Mouse (Mus musculus) bone marrow, adult 2 months (tissue): ENCODE data around the gene Gsk3a. TPM values are rescaled to one million over a fixed set of nuclear protein-coding genes. Genes with fewer than 3 reads are reported as not detected.

Experiments
- H3K27ac ChIP-seq: fragments of 200-500 bp; 2 replicates; pipeline ENCODE4 v1.5.1; 2012; ENCODE audit warnings: low read depth, mild to moderate bottlenecking, control low read depth, inconsistent platforms, low read length; ENCODE audit not compliant: control insufficient read depth, poor library complexity, insufficient read depth
- H3K4me1 ChIP-seq: fragments of 200-500 bp; 2 replicates; pipeline ENCODE4 v1.6.1; 2011; ENCODE audit warnings: low read length; ENCODE audit not compliant: control insufficient read depth, insufficient read depth
- H3K4me3 ChIP-seq: fragments of 200-500 bp; replicated peaks from 2 replicates; pipeline ENCODE3; 2011; ENCODE audit warnings: mild to moderate bottlenecking, low read depth, low read length, control low read depth; ENCODE audit not compliant: control insufficient read depth
- CTCF ChIP-seq: fragments of 200-500 bp; IDR thresholded peaks from 2 replicates; pipeline ENCODE4 v1.5.1; 2011; ENCODE audit warnings: low read length, control low read depth; ENCODE audit not compliant: control insufficient read depth, insufficient read depth
- POLR2A ChIP-seq: fragments of 200-500 bp; IDR thresholded peaks from 2 replicates; pipeline ENCODE4 v1.6.1; 2011; ENCODE audit warnings: low read depth, mild to moderate bottlenecking, control low read depth, low read length, borderline replicate concordance; ENCODE audit not compliant: control insufficient read depth
- WGBS: fragments of 180-500 bp; shearing (Covaris S2); methylation state at CpG from one replicate; pipeline ENCODE4 v1.1.7; 2018; 5-methylcytosine and 5-hydroxymethylcytosine counted together
- polyA plus RNA-seq: library from polyadenylated mRNA; stranded (reverse); fragments of >200 nt; gene quantifications from 2 replicates; pipeline ENCODE4 v1.2.4, GENCODE M21; 2011; ENCODE audit warnings: low replicate concordance; ENCODE audit not compliant: missing spikeins, insufficient read depth, insufficient read length

Gsk3a gene
- polyA plus RNA-seq, 1 experiment = 56.8 TPM

DNA sequence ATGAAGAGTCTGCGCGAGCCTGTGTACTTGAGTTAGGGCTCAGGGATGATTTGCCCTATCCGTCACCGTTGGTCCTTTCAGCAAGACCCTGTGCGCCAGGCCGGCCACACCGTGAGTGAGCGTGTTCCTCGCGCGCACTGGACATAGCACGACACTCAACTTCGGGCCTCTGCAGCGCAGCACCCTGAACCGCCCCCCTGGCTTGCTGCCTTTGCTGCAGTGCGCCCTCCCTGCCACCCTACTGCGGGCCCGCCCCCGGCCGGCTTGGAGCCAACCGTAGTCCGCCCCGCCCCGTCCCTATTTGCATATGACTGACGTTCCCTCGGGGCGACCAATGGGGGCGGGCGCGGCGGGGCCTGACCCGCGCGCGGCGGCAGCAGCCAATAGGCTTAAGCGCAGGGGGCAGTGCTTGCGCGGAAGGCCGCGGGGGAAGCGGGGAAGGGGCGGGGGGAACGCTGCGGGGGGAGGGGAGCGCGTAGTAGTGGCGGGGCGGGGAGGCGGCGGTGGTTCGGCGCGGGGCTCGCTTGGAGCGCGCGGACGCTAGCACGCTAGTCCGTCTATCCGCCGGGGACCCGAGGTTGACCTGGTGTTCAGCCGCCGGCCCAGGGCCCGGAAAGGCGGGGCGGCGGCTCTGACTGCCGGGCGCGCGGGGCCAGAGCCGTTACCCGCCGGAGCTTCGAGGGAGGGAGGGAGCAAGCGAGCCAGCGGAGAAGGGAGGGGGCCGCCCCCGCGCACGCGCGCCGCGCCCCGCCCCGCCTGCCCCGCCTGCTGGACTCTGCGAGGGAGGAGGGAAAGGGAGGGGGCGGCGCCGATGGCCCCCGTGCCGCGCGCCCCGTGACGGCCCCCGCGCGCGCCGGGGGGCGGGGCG lies 44.3 kb upstream of the Gsk3a start:
- Histone ChIP-seq H3K4me1 (peaks cover 14% of the 10 kb centered on the region), H3K27ac (peak overlapping the region; percentile 97), H3K4me3 (peak overlapping the region; percentile 65)
- WGBS = 1% methylated on average over 73 of the region's 108 CpGs
- TF ChIP-seq CTCF = peak; percentile 0; the same call in 1 of the 2 replicates
- peak; percentile 97 for TF ChIP-seq POLR2A

DNA sequence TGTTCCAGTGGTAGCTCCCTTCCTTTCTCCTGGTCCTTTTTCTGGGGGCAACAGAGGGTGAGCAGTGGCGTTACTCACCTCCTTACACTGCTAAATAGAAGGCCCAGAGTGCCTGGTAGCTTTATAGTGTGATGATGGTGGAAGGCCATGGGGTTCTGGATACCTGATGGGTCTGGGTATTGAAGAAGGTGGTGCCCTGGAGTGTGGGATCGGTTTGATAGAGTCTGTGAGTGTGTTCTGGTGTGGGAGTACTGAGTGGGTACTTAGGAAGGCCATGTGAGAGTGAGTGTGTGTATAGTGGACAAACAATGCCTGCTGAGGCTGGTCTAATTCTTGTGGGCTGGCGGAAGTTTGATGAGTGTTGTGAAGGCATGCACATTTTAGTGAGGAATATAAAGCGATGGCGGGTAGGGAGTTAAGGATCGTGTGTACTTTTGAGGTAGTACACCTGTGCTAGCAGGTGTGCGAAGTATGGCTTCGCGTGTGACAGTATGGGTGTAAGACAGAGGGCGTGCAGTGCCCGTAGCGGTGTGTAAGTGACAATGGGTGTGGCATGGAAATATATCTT lies 43.6 kb upstream of the Gsk3a start:
- WGBS = 27% methylated on average over 12 of the region's 12 CpGs
- Histone ChIP-seq H3K4me1 (peaks cover 14% of the 10 kb centered on the region), H3K27ac (peak overlapping the region; percentile 89), H3K4me3 (peak overlapping the region; percentile 65)
- TF ChIP-seq CTCF = no peak; the same call in 1 of the 2 replicates
- TF ChIP-seq POLR2A = no peak

GRCm38 (mm10) chr7:25279861-25280791 lies 42.5 kb upstream of the Gsk3a start:
- H3K4me1 ChIP-seq = peaks cover 14% of the 10 kb centered on the region
- WGBS = 5% methylated on average over 6 of the region's 6 CpGs
- H3K27ac ChIP-seq = peak overlapping the region; percentile 87
- no peak for TF ChIP-seq CTCF
- no peak for TF ChIP-seq POLR2A
- peak overlapping the region; percentile 76 for H3K4me3 ChIP-seq

DNA sequence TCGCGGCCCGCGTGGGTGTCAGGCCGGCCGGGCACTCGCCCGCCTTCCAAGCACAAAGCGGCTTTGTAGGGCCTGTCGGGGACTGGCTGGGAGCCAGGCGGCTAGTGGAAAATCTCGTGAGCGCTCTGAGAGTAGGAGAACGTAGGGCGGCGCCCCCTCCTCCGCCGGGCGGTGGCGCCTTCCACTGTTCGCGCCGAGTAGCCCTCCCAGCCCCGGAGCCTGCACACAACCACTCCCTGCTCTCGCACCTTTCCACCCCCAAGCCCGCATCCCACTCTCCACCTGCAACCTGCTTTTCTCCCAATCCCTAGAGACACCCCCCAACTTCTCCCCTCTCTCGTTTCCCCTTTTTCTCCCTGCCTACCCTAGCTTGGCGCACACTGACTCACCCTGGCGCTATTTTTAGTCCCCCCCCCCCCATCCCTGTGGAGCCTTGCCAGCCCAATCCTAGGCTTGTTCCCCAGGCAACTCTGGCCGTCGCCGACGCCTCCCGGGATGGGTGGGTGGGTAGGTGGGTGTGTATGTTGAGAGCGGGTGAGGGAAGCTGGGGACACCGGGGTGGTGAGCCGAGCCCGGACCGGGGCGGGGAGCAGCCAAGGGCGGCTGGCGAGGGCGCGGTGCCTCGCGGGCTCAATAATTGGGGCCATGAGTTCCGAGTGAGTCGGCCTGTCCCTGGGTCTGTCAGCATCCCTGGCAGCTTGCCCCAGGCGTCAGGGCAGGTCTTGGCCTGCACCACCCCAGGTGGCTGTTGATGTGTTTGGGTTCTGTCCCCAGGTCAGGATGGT lies 41.6 kb upstream of the Gsk3a start:
- under 1% methylated on average over 48 of the region's 49 CpGs for WGBS
- TF ChIP-seq POLR2A (peak; percentile 54), CTCF (no peak)

GRCm38 (mm10) chr7:25278341-25279075 lies 40.9 kb upstream of the Gsk3a start:
- Histone ChIP-seq H3K4me3 (peak overlapping the region; percentile 76), H3K4me1 (peaks cover 13% of the 10 kb centered on the region), H3K27ac (peak overlapping the region; percentile 87)
- TF ChIP-seq POLR2A (peak; percentile 82), CTCF (peak; percentile 68)
- WGBS = under 1% methylated on average over 57 of the region's 60 CpGs

More for the DNA sequence above, 41.6 kb upstream of the Gsk3a start:
- Histone ChIP-seq H3K4me1 (peaks cover 15% of the 10 kb centered on the region), H3K4me3 (peak overlapping the region; percentile 76), H3K27ac (peak overlapping the region; percentile 87)

DNA sequence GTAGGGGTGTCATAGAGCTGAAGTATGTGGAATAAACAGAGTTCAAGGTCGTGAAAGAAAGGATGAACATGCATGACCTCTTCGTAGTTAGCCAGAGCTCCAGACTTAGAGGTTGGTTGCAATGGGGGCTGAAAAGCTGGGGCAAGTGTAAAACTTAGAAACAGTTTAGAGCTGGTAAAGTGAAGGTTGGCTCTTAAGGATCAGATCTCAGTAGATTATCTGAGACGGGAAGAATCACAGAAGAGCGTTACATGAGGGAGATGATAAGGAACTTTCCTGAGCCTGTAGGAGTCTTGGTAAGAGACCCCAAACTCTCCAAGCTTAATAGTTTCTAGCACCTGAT lies 40.3 kb upstream of the Gsk3a start:
- 6% methylated on average over 4 of the region's 4 CpGs for WGBS
- TF ChIP-seq CTCF (no peak), POLR2A (no peak)
- Histone ChIP-seq H3K4me3 (no peak overlapping the region), H3K27ac (no peak overlapping the region), H3K4me1 (peaks cover 13% of the 10 kb centered on the region)

GRCm38 (mm10) chr7:25277405-25277804 lies 39.8 kb upstream of the Gsk3a start:
- 84% methylated on average over 4 of the region's 4 CpGs for WGBS
- Histone ChIP-seq H3K27ac (no peak overlapping the region), H3K4me1 (peaks cover 13% of the 10 kb centered on the region), H3K4me3 (no peak overlapping the region)
- TF ChIP-seq CTCF (no peak), POLR2A (no peak)
